Mouse (Mus musculus): Measurements from ENCODE around the gene Khsrp. TPM values are rescaled to one million over a fixed set of nuclear protein-coding genes. Genes with fewer than 3 reads are reported as not detected.

Khsrp gene
- polyA plus RNA-seq, 1 experiment from 2014 or later: 53.1 TPM

DNA sequence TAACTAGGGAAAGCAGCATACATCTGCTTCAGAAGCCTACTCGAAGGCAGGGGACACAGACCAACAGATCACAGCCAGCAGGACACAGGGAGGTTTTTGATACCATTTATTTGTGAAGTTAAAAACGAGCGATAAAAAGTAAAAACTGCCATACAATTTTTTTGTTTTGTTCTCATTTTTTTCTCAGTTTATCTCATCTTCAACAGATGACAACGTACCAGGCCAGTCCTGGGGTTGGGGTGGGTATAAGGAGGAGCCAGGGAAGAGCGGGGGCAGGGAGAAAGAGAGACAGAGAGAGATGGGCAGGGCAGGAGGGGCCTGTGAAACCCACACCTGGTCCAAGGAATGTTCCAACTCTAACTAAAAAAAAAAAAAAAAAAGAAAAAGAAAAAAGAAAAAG lies 10.4 kb downstream of the Khsrp start:
- no peak for ATAC-seq (ENCODE audit: low FRiP score, low read depth)
- Histone ChIP-seq H3K9ac (no peak overlapping the region), H3K4me1 (no peaks in the 10 kb centered on the region), H3K9me3 (no peaks in the 10 kb centered on the region), H3K27ac (no peak overlapping the region), H3K36me3 (peaks cover 57% of the 10 kb centered on the region), H3K4me2 (replicated peaks) (no peak overlapping the region), H3K4me3 (no peak overlapping the region), H3K27me3 (replicated peaks) (no peaks in the 10 kb centered on the region)
- 92% methylated on average over 5 of the region's 5 CpGs for WGBS

GRCm38 (mm10) chr17:57019693-57020092 lies 11.6 kb downstream of the Khsrp start:
- no peak for ATAC-seq (ENCODE audit: low FRiP score, low read depth)
- H3K9me3 ChIP-seq: no peaks in the 10 kb centered on the region
- WGBS: 90% methylated on average over 2 of the region's 2 CpGs
- H3K27ac ChIP-seq: no peak overlapping the region
- peaks cover 44% of the 10 kb centered on the region for H3K36me3 ChIP-seq
- no peak overlapping the region for H3K9ac ChIP-seq
- H3K4me1 ChIP-seq: no peaks in the 10 kb centered on the region
- H3K4me2 ChIP-seq (replicated peaks): no peak overlapping the region
- no peaks in the 10 kb centered on the region for H3K27me3 ChIP-seq (replicated peaks)
- no peak overlapping the region for H3K4me3 ChIP-seq

- ATAC-seq (ENCODE audit: low FRiP score, low read depth): peak; percentile 0; the same call in 1 of the 2 replicates
- H3K9ac ChIP-seq: 0 out of 2 replicates have a peak overlapping the region, but pooled peaks have one; percentile 69
- H3K4me2 ChIP-seq (replicated peaks): peak overlapping the region; percentile 81
- H3K9me3 ChIP-seq: no peaks in the 10 kb centered on the region
- 70% methylated on average over 13 of the region's 13 CpGs for WGBS
- H3K27me3 ChIP-seq (replicated peaks): no peaks in the 10 kb centered on the region
- no peak overlapping the region for H3K27ac ChIP-seq
- H3K4me3 ChIP-seq: peak overlapping the region; percentile 63
- H3K36me3 ChIP-seq: peaks cover 10% of the 10 kb centered on the region
- peaks cover 17% of the 10 kb centered on the region for H3K4me1 ChIP-seq
Measured at GRCm38 (mm10) chr17:57012245-57012795, 19.0 kb downstream of the Khsrp start.

GRCm38 (mm10) chr17:57011236-57012141 lies 19.8 kb downstream of the Khsrp start, which contains the start of the genes Gtf2f1 and Gm17949:
TSS of gene Gtf2f1 (minus strand) at chr17:57011288.
TSS of gene Gm17949 (plus strand) at chr17:57011469.
- under 1% methylated on average over 51 of the region's 51 CpGs for whole genome bisulfite sequencing
- H3K27ac ChIP-seq: peak within 1 kb of the TSS; percentile 71
- peak within 1 kb of the TSS; percentile 63 for H3K4me3 ChIP-seq
- peaks cover 17% of the 10 kb centered on the region for H3K4me1 ChIP-seq
- peak; percentile 92 for ATAC-seq (ENCODE audit: low FRiP score, low read depth)
- no peaks in the 10 kb centered on the region for H3K9me3 ChIP-seq
- no peaks in the 10 kb centered on the region for H3K27me3 ChIP-seq (replicated peaks)
- H3K9ac ChIP-seq: peak within 1 kb of the TSS; percentile 69
- H3K4me2 ChIP-seq (replicated peaks): peak within 1 kb of the TSS; percentile 89
- peaks cover 18% of the 10 kb centered on the region for H3K36me3 ChIP-seq

DNA sequence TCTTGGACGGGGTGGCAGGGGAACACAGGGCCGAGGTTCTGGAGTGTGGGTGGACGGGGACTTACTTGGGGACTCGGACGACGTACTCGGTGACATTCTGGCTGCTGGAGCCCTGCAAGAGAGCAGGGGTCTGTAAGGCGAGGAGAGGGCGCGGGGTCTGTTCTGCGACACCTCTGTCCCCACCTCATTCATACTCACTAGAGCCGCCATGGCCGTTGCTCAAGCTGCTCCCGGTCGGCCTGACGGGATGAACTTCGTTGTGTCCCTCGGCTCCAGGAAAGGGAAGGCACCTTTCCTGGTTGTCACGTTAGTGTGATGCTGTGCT lies 20.4 kb downstream of the Khsrp start:
- WGBS: under 1% methylated on average over 19 of the region's 19 CpGs
- peak overlapping the region; percentile 3; the same call in 1 of the 2 replicates for H3K27ac ChIP-seq
- H3K36me3 ChIP-seq: peaks cover 24% of the 10 kb centered on the region
- H3K4me1 ChIP-seq: peaks cover 17% of the 10 kb centered on the region
- ATAC-seq (ENCODE audit: low FRiP score, low read depth): peak; percentile 55
- peak overlapping the region; percentile 61 for H3K4me3 ChIP-seq
- peak overlapping the region; percentile 68 for H3K9ac ChIP-seq
- H3K27me3 ChIP-seq (replicated peaks): no peaks in the 10 kb centered on the region
- peak overlapping the region; percentile 89 for H3K4me2 ChIP-seq (replicated peaks)
- H3K9me3 ChIP-seq: no peaks in the 10 kb centered on the region

GRCm38 (mm10) chr17:57007137-57007905 lies 24.0 kb downstream of the Khsrp start:
- WGBS: 95% methylated on average over 13 of the region's 13 CpGs
- H3K4me1 ChIP-seq: peaks cover 15% of the 10 kb centered on the region
- no peak overlapping the region for H3K4me3 ChIP-seq
- no peak for ATAC-seq (ENCODE audit: low FRiP score, low read depth)
- no peak overlapping the region for H3K4me2 ChIP-seq (replicated peaks)
- H3K9me3 ChIP-seq: no peaks in the 10 kb centered on the region
- no peak overlapping the region for H3K9ac ChIP-seq
- H3K36me3 ChIP-seq: peaks cover 57% of the 10 kb centered on the region
- no peak overlapping the region for H3K27ac ChIP-seq
- no peaks in the 10 kb centered on the region for H3K27me3 ChIP-seq (replicated peaks)

DNA sequence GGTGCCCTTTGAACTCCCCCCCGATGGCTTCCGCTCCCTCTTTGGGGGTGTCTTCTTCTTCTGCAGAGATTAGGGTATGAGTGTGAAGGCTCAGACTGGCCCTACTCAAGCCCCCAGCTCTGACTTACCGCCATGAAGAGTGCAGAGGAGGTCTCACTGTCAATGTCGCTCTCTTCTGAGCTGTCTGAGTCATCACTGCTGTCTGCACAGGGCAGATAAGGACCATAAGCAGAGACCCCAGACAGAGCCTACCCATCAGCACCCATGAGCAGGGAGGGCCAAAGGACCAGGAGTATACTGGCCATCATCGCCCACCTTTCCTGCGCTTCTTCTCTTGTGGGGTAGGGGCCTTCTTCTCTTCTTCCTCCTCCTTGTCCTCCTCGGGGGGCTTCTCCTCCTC lies 27.3 kb downstream of the Khsrp start:
- no peaks in the 10 kb centered on the region for H3K9me3 ChIP-seq
- ATAC-seq (ENCODE audit: low FRiP score, low read depth): no peak
- H3K4me2 ChIP-seq (replicated peaks): no peak overlapping the region
- no peaks in the 10 kb centered on the region for H3K4me1 ChIP-seq
- no peaks in the 10 kb centered on the region for H3K27me3 ChIP-seq (replicated peaks)
- peaks cover 70% of the 10 kb centered on the region for H3K36me3 ChIP-seq
- no peak overlapping the region for H3K4me3 ChIP-seq
- WGBS: 95% methylated on average over 7 of the region's 7 CpGs
- no peak overlapping the region for H3K9ac ChIP-seq
- no peak overlapping the region for H3K27ac ChIP-seq

- no peaks in the 10 kb centered on the region for H3K9me3 ChIP-seq
- peaks cover 10% of the 10 kb centered on the region for H3K4me1 ChIP-seq
- H3K4me2 ChIP-seq (replicated peaks): no peak overlapping the region
- H3K27me3 ChIP-seq (replicated peaks): no peaks in the 10 kb centered on the region
- no peak for ATAC-seq (ENCODE audit: low FRiP score, low read depth)
- WGBS: 74% methylated on average over 8 of the region's 8 CpGs
- no peak overlapping the region for H3K9ac ChIP-seq
- peaks cover 52% of the 10 kb centered on the region for H3K36me3 ChIP-seq
- H3K27ac ChIP-seq: no peak overlapping the region
- H3K4me3 ChIP-seq: no peak overlapping the region
Measured at GRCm38 (mm10) chr17:57001228-57001627, 30.1 kb downstream of the Khsrp start.

DNA sequence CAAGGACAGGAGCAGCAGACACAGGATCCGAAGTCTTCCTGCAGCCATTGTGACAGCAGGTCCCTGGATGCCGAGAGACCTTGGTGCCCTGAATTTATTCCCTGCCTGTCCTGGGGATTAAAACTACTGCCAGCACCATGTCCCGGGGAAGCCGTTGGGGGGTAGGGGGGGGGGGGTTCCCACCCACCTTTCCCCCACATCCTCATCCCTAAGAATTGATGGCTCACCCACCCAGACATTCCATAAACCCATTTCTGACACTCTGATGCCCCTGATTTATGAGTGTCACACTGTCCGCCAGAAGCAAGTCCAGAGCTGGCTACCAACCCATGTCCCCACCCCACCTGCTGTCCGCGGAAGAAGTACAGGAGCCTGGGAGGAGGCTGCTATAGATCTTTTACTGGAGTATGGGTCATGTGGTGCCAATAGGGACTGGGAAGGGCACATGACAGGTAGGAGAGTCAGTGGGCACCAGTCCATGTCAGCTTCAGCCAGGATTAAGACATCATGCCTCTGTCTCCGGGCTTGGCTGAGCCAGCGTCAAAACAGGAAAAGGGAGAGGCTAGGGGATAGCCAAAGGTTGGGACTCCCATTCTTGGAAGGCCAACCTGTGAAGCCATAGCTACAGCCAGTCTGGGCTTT lies 31.2 kb downstream of the Khsrp start, which contains the start of gene Pspn:
Gene Pspn, minus strand, starts transcription at position 51 of the 642 bp plus-strand sequence.
- 86% methylated on average over 9 of the region's 9 CpGs for WGBS
- ATAC-seq (ENCODE audit: low FRiP score, low read depth): no peak
- Histone ChIP-seq H3K4me1 (peaks cover 10% of the 10 kb centered on the region), H3K36me3 (peaks cover 53% of the 10 kb centered on the region), H3K27ac (no peak within 1 kb of the TSS), H3K9me3 (no peaks in the 10 kb centered on the region), H3K4me2 (replicated peaks) (no peak within 1 kb of the TSS), H3K9ac (no peak within 1 kb of the TSS), H3K4me3 (no peak within 1 kb of the TSS), H3K27me3 (replicated peaks) (no peaks in the 10 kb centered on the region)

DNA sequence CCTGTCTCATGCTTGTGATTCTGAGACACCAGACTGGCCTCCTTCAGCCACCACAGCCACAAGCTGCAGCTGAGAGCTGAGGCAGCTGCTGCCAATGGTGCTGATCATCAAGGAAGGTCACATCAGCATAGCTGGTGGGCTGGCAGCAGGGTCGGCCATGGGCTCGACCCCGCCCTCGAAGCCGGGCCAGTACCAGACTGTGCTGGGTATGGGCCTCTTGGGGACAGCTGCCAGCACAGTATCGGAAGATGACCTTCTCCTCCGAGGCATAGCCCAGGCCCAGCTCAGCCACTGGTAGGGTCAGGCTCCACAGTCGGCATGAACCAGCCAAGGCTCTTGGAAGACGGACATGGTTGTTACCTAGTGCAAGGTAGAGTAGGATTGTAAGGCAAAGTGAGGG lies 31.9 kb downstream of the Khsrp start:
- no peaks in the 10 kb centered on the region for H3K27me3 ChIP-seq (replicated peaks)
- H3K9me3 ChIP-seq: no peaks in the 10 kb centered on the region
- H3K36me3 ChIP-seq: peaks cover 54% of the 10 kb centered on the region
- no peak for ATAC-seq (ENCODE audit: low FRiP score, low read depth)
- peaks cover 10% of the 10 kb centered on the region for H3K4me1 ChIP-seq
- WGBS: 94% methylated on average over 9 of the region's 9 CpGs
- H3K27ac ChIP-seq: no peak overlapping the region
- no peak overlapping the region for H3K9ac ChIP-seq
- no peak overlapping the region for H3K4me3 ChIP-seq
- no peak overlapping the region for H3K4me2 ChIP-seq (replicated peaks)

DNA sequence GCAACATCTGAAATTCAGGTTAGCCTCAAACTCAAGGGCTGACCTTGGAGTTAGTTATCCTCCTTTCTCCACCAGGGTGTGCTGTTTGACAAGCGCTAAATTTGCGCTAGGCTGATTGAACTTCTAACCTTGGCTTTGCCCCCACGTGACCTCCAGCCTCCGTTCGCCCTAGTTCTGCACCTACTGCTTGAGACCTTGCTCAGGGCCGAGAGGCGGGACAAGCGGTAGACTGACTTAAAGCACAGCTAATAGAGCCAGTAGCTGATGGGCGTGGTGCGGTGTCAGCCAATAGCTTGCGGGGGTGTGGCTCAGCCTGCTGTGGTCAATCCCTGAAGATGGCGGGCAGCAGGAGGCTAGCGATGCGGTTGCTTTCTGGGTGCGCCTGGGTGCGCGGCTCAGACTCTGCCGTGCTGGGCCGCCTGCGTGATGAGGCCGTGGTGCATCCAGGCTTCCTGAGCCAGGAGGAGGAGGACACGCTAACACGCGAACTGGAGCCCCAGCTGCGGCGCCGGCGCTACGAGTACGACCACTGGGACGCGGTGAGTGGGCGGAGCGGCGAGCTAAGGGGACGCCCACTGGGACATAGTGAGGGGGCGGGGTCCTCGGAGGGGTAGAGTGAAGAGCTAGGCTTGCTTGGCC lies 34.2 kb downstream of the Khsrp start, which contains the start of gene Alkbh7:
Gene Alkbh7, plus strand, starts transcription at position 311 of the 639 bp plus-strand sequence.
- Histone ChIP-seq H3K9me3 (no peaks in the 10 kb centered on the region), H3K36me3 (peaks cover 55% of the 10 kb centered on the region), H3K9ac (peak within 1 kb of the TSS; percentile 61), H3K27ac (0 out of 2 replicates have a peak within 1 kb of the TSS, but pooled peaks have one; percentile 7), H3K27me3 (replicated peaks) (no peaks in the 10 kb centered on the region), H3K4me3 (peak within 1 kb of the TSS; percentile 63), H3K4me1 (peaks cover 10% of the 10 kb centered on the region), H3K4me2 (replicated peaks) (peak within 1 kb of the TSS; percentile 74)
- ATAC-seq (ENCODE audit: low FRiP score, low read depth): peak; percentile 99
- under 1% methylated on average over 38 of the region's 38 CpGs for WGBS
